Mouse (Mus musculus) left cerebral cortex, postnatal 14 days (tissue): ENCODE measurements around the gene Rtn4r. TPM values are rescaled to one million over a fixed set of nuclear protein-coding genes. Genes with fewer than 3 reads are reported as not detected.
A peak's percentile ranks its signal among the peaks of the same experiment; 100 is the strongest.

ENCODE experiments used
- DNase-seq, 2 experiments: peaks; one replicate each; pipeline ENCODE4 v3.0.0; 2021 to 2022; ENCODE audit warnings: low spot score in 2 of 2, mixed read lengths in 1 of 2
- intact Hi-C: fragments of 180-260 bp; cut with DNase I; formaldehyde crosslinking; loops from one replicate; pipeline ENCODE4 v1.15.1; 2025
- long read RNA-seq, 2 experiments: library from polyadenylated mRNA; stranded (forward); transcript quantifications; one replicate each; pipeline ENCODE4 v2.0.0; 2021
- total RNA-seq, 2 experiments: library from RNA; stranded (reverse); gene quantifications; 2 replicates each; pipeline ENCODE4 v1.2.3; 2021

The Rtn4r gene
- total RNA-seq, result 100 to 1,000 TPM; 105 to 118 TPM
- long read RNA-seq, experiment 1, transcript Rtn4r-201 (2 exons, 1,938 nt), result major isoform, 54 of 72 reads
- long read RNA-seq, experiment 1, partial matches to known transcripts, result 14 of 72 reads
- long read RNA-seq, experiment 1, other reads (novel, unspliced or antisense), result 4 of 72 reads
- long read RNA-seq, experiment 2, transcript Rtn4r-201 (2 exons, 1,938 nt), result major isoform, 60 of 74 reads
- long read RNA-seq, experiment 2, partial matches to known transcripts, result 6 of 74 reads
- long read RNA-seq, experiment 2, other reads (novel, unspliced or antisense), result 8 of 74 reads

DNA sequence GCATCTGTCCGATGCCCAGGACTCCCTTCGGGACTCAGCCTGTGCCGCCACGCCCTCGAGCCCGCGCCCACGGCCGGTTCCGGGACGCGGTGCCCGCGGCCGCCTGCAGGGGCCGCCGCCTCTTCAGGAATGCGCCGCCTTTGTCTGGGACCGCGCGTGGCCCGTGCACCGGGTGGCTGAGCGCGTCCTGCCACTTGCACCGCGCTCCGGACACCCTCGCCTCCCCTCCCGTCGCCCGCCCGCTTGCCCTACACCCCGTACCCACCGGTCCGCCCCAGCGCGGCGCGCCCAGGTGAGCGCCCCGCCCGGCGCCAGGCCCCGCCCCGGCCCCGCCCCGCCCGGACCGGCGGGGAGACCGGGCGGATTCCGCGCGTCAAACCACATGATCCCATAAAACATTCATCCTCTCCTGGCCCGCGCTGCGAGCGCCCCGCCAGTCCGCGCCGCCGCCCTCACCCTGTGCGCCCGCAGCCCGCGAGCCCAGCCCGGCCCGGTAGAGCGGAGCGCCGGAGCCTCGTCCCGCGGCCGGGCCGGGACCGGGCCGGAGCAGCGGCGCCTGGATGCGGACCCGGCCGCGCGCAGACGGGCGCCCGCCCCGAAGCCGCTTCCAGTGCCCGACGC, at the start of gene Rtn4r:
Rtn4r (plus strand) TSS at position 402 of the 621 bp plus-strand sequence.
- intact Hi-C loops, result loop anchor here (1.0 to 2.0 kb wide), 2 partner anchors 45 to 83 kb away; no protein-coding TSS in a partner anchor

DNA sequence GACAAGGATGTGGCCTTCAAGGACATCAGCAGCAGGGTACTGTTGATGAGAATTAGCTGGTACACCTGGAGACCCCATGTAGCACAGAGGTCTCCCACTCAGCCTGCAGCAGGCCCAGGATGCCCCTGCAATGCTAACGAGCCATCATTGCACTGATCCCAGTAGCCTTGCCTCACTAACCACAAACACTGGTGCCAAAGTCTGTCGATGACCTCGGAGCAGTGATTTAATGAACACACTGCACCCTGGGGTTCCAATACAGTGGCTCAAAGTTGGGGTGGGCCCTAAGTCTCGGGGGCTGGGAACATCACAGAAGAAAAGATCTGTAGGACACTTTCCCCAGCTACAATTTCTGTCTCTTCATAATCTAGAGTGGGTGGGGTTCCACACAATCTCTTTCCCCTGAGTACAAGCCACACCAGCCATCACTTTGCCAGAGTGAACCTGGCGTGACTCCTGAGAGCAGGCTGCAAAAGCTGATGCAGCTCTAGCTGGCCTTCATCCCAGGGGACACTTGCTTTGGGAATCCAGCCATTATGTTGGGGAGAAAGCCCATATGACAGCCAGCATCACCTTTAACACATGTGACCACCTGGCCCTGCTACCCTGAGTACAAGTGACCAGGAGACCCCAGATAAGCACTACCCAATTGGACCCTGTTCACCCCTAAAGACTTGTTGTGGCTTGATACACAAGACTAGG, 49.0 kb upstream of the Rtn4r start:
- intact Hi-C loops, result no loop called here
- DNase-seq, result no peak

More for the DNA sequence above, at the start of gene Rtn4r:
- peak; percentile 58 to 70 for DNase-seq

DNA sequence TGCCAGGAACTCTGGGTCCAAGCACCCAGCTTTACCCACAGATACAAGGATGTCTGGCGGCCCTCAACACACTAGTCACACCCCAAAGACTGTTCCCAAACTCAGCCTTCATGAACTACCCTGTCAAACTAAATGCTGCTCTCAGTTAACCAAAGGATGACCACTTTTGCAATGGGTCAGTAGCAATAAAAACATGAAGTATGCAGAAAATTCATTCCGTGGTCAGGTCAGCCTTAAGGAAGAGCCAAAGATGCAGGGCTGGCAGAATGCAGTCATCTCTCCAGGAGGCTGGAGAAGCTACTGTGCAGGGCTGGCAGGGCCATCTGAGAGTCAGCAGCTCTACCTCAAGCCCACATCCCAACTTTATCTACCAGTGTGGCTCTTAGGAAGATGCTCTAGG, 48.1 kb upstream of the Rtn4r start:
- no peak for DNase-seq
- intact Hi-C loops, result no loop called here

DNA sequence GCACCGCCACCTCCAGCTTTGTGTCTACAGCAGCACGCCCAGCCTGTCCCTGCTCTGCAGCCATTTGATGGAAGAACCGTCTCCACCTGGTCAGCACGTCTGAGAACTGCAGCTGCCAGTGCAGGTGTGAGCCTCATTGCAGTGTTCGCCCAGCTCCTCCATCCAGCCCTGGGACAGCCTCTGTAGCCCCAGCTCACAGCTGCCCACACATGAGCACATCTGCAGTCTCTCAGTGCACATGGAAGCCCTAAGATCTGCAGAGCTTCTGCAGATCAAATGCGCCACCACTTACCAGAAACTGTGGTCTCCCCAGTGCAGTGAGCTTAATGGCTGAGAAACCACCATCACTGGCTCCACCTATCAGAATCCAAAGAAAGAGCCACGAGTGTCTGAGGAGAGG, 47.3 kb upstream of the Rtn4r start:
- no peak for DNase-seq
- intact Hi-C loops, result no loop called here

DNA sequence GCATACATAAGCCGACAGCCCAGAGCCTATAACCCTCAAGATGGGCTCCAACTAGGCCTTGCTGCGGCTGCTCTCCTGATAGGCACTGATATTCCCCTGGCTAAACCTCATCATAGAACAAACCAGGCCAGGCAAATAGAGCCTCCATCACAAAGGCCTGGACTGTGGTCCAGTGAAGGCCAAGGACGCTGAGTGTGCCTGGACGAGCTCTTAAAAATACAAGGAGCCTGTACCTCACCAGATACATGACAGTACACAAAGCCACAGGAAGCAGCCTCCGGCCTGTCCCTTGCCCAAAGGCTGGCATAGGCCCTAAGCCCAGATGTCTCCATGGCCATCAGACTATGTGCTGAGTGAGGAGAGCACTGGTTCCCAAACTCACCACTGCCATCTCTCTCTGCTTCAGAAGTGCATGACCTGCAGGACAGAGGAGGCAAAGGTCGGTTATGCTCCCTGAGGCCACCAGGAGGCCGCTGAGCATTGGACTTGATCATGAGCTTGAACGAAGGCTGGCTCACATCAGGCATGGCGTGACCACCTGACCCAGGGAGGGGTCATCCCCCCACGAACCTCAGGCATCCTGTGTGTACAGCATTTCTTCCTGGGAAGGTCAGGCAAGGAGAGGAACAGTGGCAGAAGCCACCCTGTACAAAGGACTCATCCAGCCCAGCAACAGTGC, 46.2 kb upstream of the Rtn4r start:
- intact Hi-C loops, result no loop called here
- DNase-seq, result no peak

DNA sequence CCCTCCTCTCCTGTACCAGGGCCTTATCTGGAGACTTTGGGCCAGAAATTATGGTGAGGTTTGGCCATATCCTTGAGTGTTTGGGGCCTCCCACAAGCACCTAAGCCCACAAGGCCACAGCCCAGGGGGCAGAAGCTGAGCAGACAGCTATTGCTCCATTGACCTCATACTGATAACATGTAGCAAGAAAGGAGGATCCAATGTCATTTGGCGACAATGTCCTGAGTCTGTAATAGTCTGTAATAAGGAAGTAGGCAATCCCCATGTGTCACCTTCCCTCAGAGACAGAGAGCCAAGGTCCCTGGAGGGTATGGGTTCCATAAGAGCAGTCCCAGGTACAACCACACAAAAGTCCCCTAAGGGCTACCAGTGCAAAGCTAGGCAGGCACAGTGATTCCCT, 45.2 kb upstream of the Rtn4r start:
- DNase-seq, result no peak
- intact Hi-C loops, result no loop called here

DNA sequence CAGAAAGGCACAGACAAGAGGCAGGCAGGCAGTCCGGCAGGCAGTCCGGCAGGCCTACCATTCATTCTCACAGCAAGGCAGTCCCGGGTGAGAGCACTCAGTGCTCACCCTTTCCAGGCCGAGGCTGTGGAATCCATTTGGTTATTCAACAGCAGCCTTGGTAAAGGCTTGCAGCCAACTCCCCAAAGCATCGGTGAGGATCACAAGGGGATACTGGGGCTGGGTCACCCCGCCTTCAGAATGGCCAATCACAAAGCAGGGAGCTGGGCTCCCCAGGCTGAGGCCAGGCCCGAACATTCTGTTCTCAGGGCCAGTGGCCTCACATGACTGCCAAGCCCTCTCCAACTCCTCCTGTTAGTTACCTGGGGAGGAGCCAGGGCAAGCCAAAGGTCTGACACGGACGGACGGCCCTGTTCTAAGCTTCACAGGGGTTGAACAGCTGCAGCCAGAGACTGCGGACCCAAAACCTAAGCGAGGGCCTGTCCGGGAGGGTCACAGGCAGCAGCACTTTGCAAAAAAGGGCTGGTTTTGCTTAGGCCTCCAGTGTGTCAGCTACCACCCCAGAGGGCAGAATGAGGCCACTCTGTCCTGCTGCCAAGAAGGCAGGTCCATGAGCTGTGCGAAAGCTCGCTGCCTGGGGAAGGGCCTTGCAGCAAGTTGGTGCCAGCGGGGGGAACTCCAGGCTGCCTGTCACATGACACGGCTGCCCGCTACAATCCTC, 44.1 kb upstream of the Rtn4r start:
- DNase-seq, result peak; percentile 53 to 75
- intact Hi-C loops, result no loop called here

DNA sequence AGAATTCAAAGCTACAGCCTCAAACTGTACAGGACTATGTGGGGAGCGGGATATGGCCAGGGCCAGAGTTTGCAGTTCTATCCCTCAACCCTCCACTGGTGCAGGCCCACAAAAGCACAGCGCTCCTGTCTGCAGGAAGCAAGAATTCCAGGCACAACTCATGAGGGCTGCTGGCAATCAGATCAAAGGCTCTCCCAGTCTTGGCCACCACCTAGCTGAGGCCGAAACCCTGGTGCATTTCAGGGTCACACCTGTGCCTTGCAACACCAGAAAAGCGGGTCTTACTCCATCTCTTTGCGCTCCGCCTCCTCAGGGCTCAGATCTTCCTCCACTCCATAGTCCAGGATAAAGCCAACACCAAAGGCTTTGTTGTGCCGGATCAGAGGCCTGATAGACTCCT, 43.2 kb upstream of the Rtn4r start:
- DNase-seq, result no peak
- intact Hi-C loops, result no loop called here

DNA sequence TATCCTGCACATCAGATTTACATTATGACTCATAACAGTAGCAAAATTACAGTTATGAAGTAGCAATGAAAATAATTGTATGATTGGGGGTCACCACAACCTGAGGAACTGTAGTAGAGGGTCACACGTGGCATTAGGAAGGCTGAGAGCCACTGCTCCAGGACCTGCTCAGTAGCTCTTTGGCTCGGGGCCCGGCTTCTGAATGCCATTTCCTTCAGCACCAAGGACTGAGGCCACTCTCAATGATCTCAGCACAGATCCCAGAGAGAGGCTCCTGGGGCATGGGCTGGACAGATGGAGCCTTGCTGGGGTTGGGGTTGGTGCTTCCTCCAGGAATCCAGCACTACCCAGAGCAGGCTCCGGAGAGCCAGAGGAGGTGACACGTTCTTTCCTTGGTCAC, 40.3 kb upstream of the Rtn4r start:
- DNase-seq, result no peak
- intact Hi-C loops, result no loop called here

DNA sequence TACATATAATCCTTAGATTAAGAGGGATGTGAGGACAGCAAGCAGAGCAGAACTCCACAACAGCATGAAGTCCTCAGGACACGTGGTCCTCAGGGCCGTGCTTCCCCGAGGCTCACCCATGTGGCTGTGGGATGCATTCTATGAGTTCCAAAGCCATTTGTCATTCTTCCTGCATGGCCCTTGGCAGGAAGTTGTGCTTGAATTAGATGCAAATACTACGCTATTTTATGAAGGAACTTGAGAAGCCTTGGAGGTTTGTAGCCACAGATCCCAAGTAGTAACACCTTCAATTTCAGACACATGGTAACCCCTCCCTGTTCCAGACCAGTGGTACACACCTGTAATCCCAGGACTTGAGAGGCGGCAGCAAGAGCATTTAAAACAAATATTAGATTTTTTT, 31.1 kb upstream of the Rtn4r start:
- intact Hi-C loops, result no loop called here
- no peak for DNase-seq

DNA sequence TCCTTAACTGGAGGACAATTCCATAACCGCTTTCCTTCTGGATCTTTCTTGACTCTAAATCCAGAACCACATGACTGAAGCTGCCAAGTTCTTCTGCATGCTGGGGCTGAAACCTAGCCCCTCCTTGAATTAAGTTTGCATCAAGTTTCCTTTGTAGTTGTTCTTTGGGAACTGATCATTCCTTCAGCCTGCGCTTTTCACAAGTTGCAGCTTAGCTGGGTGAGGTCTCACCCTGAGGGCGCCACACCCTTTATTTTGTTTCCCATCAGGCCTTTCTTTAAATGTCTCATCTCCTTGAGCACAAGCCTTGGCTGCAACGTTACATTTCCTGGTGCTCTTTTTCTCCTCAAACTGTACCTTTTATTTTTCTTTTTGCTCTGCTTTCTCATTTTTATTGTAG, 24.6 kb upstream of the Rtn4r start:
- no peak for DNase-seq
- intact Hi-C loops, result no loop called here

DNA sequence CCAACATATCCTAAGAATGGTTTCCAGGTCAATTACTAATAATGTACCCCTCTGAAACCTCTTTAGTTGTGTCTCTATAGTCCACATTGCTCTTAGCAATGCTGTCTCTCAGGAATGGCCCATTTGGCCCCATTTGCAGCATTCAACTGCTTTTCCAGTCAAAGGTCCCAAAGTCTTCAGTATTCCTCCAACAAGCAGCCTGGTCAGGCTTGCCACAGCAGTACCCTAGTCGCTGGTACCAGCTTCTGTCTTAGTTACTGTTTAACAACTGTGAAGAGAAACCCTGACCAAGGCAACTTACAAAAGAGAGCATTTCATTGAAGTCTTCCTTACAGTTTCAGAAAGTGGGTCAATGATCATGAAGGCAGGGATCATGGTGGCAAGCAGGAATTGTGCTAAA, 24.1 kb upstream of the Rtn4r start:
- intact Hi-C loops, result no loop called here
- no peak for DNase-seq

DNA sequence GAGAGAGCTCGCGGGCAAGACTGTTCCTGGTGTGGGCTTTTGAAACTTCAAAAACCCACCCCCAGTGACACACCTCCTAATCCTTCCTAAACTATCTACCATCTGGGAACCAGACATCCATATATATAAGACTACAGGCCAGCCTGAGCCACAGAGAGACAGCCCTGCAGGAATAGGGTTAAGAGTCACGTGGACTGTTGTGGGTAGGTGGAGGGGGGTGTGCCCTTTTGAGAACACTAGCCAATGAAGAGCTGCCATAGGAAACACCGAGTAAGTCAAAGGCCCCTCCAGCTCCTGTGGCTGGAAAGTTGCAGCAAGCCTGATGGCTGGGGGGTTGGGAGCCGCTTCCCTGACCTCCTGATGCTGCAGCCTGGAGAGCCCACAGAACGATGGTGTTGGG, 23.6 kb upstream of the Rtn4r start:
- DNase-seq, result no peak
- intact Hi-C loops, result no loop called here

DNA sequence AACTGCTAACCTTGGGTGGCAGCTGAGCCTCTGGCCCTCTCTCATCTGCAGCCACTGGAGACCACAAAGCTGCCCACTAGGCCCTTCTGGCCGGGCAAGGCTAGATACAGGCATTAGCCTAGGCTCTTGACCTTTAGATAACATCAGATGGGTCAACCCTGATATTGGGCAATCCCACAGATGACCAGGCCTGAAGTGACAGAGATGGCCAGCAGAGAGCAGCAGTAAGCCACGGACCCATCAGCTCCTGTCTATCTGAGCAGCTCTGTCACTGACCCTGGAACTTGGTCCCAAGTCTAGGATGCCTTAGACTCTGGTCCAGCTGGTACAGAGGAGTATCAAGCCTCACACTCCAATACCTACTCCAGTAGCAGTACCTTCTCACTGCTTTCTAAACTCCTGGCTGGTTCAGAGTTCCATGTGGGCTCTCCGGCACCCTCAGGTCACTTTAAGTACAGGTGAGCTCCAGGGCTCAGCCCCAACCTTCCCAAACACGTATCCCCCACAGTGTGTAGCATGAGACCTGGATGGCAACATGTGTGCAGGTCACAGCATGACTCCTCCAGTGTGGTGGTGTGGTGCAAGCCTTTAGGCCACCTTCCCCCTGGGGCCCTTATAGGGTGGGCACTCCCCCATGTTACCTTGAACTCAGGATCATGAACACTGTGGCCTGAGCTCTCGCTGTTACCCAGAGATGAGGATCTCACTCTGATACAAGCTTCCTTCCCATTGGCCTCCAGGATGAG, 19.0 kb upstream of the Rtn4r start:
- intact Hi-C loops, result loop anchor here (1.0 kb wide), 1 partner anchor 104 kb away; no protein-coding TSS in a partner anchor
- DNase-seq, result peak; percentile 70 to 78

DNA sequence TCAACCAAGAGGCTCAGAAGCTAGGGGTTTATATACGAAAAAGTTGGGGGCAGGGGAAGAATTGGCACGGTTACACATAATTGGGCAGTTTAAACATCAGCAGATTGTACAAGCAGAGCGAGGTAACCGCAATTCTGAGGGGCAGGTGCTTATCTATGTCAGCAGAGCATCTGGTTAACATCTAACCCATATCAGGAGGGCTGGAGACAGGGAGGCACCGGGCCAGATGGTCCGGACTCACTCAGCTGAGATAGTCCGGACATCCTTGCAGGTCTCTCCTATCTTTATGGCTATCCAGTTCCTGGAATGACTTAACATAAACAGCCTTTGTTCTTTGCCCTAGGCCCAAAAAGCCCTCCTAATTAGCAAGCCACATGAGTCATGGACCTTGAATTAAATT, 16.4 kb upstream of the Rtn4r start:
- no peak for DNase-seq
- intact Hi-C loops, result no loop called here

DNA sequence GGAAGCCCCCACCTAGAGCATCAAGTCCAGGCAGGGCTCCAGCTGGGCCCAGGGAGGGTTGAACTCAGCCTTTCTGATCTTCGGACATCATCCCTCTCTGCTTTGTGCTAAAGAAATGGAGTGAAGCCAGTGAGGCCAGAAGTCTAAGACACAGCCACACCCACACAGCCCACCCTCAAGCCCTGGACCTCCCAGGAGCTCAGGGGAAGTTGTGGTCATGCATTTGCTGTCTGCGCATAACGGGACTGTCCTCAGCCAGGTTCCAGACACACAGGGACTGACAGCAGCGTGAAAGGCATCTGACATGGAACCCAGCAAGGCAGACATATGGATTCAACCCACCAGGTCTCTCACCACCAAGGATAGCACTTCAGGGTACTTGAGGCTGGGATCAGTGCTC, 11.0 kb upstream of the Rtn4r start:
- DNase-seq, result no peak

DNA sequence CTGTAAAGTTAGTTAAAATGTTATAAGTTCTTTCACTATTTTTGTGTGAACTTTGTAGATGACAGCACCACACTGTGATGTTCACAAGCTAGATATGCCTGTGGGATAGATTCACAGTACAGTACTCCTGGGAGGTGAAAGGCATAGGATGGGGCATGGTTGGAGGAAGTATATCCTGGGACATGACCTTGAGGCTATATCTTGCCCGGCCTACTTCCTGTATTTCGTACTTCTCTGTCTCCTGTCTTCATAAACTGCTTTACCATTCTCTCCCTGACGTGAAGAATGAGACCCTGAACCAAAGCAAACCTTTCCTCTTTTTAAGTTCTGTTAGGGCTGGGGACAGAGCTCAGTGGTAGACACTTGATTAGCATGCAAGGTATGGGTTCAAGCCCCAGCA, 9.2 kb upstream of the Rtn4r start:
- DNase-seq, result no peak
- intact Hi-C loops, result no loop called here

More for the DNA sequence above, 11.0 kb upstream of the Rtn4r start:
- intact Hi-C loops, result no loop called here

DNA sequence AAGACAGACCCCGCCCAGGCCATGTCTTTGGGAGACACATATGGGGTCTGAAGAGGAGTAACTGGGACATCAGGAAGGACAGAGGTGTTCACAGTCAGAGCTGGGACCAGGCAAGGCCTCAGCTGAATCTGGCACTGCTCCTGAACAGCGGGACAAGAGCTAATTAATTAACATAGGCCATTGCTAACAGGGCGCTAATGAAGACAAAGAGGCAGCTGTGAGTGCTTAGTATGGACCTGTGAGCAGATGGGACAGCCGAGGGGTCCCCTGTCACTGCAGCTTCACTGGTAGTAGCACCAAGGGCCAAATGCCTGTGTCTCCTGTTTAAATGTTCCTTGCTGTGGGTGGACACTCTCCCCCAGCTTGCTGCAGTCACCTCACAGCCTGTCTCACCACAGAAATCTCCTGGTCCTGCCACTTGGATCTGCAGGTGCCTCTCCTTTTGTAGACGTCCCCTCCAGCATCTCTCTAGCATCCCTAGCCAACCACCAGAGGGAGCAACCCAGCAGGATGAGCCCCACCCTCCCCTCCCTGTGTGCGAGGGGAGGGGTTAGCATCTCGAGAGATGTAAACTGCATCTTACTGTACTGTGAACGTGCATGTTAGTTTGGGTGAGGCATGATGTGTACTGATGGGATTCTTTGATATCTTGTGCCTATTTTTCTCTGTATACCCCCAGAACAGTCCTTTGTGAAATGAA, 8.3 kb upstream of the Rtn4r start:
- intact Hi-C loops, result no loop called here
- peak; percentile 62 to 78 for DNase-seq
